Mouse (Mus musculus): ENCODE results near the gene Dgki. TPM values are rescaled to one million over a fixed set of nuclear protein-coding genes. Genes with fewer than 3 reads are reported as not detected.

Gene Dgki
- total and polyA plus RNA-seq, 3 experiments: 0.04 to 0.18 (median 0.08) TPM

DNA sequence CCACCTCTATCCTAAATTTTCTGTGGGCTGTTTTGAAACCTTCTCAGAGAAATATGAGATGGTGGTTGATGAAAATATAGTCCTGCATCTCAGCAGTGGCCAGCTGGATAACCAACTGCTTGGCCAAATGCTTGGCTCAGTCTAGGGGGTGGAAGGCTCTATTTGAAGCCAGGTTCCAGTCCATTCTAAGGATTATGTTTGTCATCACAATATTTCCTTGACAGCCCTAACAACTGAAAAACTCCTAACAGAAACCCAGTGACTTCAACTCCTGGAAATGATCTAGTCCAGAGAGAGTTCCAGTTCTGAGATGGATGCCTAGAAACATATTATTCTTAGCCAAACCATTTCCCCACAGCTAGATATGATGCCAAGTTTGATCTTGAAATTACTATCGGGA lies 454.7 kb downstream of the Dgki start:
- Histone ChIP-seq H3K9ac (ENCODE audit: low read depth, low read length) (no peak overlapping the region), H3K4me1 (ENCODE audit: control insufficient read depth, insufficient read depth, low read length) (no peaks in the 10 kb centered on the region; the same call in 1 of the 2 replicates), H3K27me3 (ENCODE audit: control insufficient read depth, insufficient read depth, low read length) (no peaks in the 10 kb centered on the region), H3K79me2 (replicated peaks; ENCODE audit: control insufficient read depth, insufficient read depth, low read length) (no peaks in the 10 kb centered on the region), H3K4me3 (no peak overlapping the region), H3K36me3 (ENCODE audit: control insufficient read depth, insufficient read depth, low read length) (no peaks in the 10 kb centered on the region), H3K27ac (no peak overlapping the region)
- TF ChIP-seq EP300 (IDR thresholded peaks at IDR 0.05; ENCODE audit: insufficient read depth, low read depth, low read length) (no peak), CTCF (IDR thresholded peaks at IDR 0.05) (no peak), POLR2A (IDR thresholded peaks at IDR 0.05; ENCODE audit: insufficient read depth, low read depth, low read length) (no peak)
- intact Hi-C loops (cut with DNase I): no loop called here
- DNase-seq: peak in 1 of 2 experiments; percentile 17
- 49% methylated on average over 1 of the region's 1 CpGs for WGBS

DNA sequence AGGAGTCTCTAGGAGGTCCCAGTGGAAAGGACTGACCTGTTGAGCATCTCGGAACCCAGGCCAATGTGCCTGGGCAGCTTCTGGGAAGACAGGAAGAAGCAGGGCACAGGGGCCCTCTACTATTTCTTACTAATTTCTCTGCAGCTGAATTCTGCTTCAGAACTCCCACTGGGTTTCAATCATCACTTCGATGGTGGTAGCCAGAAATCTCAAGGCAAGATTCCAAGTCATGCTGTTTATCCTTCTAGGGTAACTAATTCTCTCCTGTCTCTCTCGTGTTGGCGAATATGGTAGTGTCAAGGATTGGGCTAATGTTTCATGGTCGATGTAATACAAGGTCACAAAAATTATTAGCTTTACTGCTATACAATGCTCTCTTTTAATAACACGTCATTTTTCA lies 455.7 kb downstream of the Dgki start:
- no peak for DNase-seq
- H3K36me3 ChIP-seq (ENCODE audit: control insufficient read depth, insufficient read depth, low read length): no peaks in the 10 kb centered on the region
- TF ChIP-seq CTCF (IDR thresholded peaks at IDR 0.05): no peak
- no peak for TF ChIP-seq POLR2A (IDR thresholded peaks at IDR 0.05; ENCODE audit: insufficient read depth, low read depth, low read length)
- TF ChIP-seq EP300 (IDR thresholded peaks at IDR 0.05; ENCODE audit: insufficient read depth, low read depth, low read length): no peak
- WGBS: 62% methylated on average over 6 of the region's 6 CpGs
- intact Hi-C loops (cut with DNase I): no loop called here
- no peaks in the 10 kb centered on the region for H3K79me2 ChIP-seq (replicated peaks; ENCODE audit: control insufficient read depth, insufficient read depth, low read length)
- no peak overlapping the region for H3K9ac ChIP-seq (ENCODE audit: low read depth, low read length)
- no peak overlapping the region for H3K4me3 ChIP-seq
- H3K4me1 ChIP-seq (ENCODE audit: control insufficient read depth, insufficient read depth, low read length): no peaks in the 10 kb centered on the region; the same call in 1 of the 2 replicates
- no peak overlapping the region for H3K27ac ChIP-seq
- no peaks in the 10 kb centered on the region for H3K27me3 ChIP-seq (ENCODE audit: control insufficient read depth, insufficient read depth, low read length)

DNA sequence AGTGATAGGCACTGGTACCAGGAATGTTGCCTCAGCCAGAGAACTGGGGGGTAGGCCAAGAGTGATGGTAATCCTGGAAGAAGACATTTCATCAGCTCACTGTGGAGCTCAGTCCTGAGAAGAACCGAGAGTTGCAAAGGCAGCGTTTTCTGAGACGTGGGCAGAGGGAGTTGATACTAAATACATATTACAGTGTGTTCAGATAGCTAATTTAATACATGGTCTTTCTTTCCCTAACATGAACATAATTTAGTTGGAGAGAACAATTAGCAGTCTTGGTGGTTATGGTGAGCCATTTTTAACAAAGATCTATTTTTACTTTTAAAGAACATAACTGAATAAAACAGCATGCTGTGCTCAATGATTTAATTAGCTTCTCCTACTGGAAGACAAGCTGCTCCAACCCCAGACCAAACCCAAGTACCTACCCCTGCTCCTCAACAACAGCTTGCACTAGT lies 456.9 kb downstream of the Dgki start:
- intact Hi-C loops (cut with DNase I): no loop called here
- TF ChIP-seq EP300 (IDR thresholded peaks at IDR 0.05; ENCODE audit: insufficient read depth, low read depth, low read length) (no peak), POLR2A (IDR thresholded peaks at IDR 0.05; ENCODE audit: insufficient read depth, low read depth, low read length) (no peak), CTCF (IDR thresholded peaks at IDR 0.05) (no peak)
- H3K4me1 ChIP-seq (ENCODE audit: control insufficient read depth, insufficient read depth, low read length): no peaks in the 10 kb centered on the region; the same call in 1 of the 2 replicates
- WGBS: 80% methylated on average over 3 of the region's 3 CpGs
- DNase-seq: no peak
- no peak overlapping the region for H3K9ac ChIP-seq (ENCODE audit: low read depth, low read length)
- no peak overlapping the region for H3K4me3 ChIP-seq
- H3K27ac ChIP-seq: no peak overlapping the region
- no peaks in the 10 kb centered on the region for H3K79me2 ChIP-seq (replicated peaks; ENCODE audit: control insufficient read depth, insufficient read depth, low read length)
- no peaks in the 10 kb centered on the region for H3K27me3 ChIP-seq (ENCODE audit: control insufficient read depth, insufficient read depth, low read length)
- H3K36me3 ChIP-seq (ENCODE audit: control insufficient read depth, insufficient read depth, low read length): no peaks in the 10 kb centered on the region

DNA sequence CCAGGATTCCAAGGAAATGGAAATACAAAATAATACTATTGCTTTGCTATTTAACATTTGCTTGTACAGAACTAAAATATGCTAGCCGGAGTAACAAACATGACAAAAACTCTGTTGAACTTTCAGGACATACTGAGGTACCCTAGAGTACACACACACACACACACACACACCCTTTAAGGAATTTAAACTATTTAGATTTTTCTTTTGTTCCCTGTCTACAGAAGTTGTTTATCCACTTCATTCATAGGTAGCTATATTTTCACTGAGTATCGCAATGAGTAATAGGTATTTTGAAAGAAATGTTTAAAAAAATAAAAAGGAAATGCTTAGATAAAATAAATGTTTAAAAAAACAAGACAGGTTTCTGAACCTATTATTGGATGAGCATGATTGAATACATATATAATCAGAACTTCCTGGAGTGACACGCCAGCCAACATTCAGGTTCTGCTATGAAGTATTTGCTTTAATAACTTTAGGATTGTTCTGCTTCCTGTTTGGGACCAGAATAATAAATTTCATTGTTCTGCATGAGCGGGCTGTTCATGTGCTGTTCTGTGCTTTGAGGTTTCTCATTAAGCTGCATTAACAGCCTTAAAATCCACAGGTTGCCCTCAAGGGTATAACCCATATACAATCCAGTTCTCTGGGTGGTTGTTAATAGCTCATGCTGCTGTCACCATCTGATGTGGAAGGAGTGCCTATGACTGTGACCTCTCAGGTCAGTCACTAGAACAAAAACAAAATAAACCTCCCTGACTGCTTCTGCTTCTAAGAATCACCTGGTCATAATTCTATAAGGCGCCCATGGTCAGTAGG lies 457.7 kb downstream of the Dgki start:
- intact Hi-C loops (cut with DNase I): no loop called here
- TF ChIP-seq EP300 (IDR thresholded peaks at IDR 0.05; ENCODE audit: insufficient read depth, low read depth, low read length) (no peak), CTCF (IDR thresholded peaks at IDR 0.05) (no peak), POLR2A (IDR thresholded peaks at IDR 0.05; ENCODE audit: insufficient read depth, low read depth, low read length) (no peak)
- Histone ChIP-seq H3K36me3 (ENCODE audit: control insufficient read depth, insufficient read depth, low read length) (no peaks in the 10 kb centered on the region), H3K27ac (no peak overlapping the region), H3K79me2 (replicated peaks; ENCODE audit: control insufficient read depth, insufficient read depth, low read length) (no peaks in the 10 kb centered on the region), H3K9ac (ENCODE audit: low read depth, low read length) (no peak overlapping the region), H3K27me3 (ENCODE audit: control insufficient read depth, insufficient read depth, low read length) (no peaks in the 10 kb centered on the region), H3K4me1 (ENCODE audit: control insufficient read depth, insufficient read depth, low read length) (no peaks in the 10 kb centered on the region; the same call in 1 of the 2 replicates), H3K4me3 (no peak overlapping the region)
- WGBS: 75% methylated on average over 5 of the region's 5 CpGs
- no peak for DNase-seq

DNA sequence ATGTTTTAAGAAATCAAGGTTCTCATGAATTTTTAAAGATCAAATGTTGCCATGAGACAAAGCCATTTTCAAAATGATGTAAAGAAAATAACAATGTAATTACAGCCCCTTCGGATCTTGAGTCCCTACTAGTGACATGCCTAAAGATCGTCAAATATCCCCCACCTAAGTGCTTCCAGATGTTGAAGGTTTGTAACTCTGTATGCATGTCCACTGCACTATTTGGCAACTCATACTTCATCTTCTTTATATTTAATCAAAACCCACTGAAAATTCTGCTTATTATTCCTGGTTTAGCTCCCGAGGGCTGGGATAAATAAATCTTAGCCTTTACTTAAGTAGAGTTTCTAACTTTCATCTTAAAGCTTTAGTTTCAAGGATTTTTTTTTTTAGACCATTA lies 458.3 kb downstream of the Dgki start:
- no peaks in the 10 kb centered on the region for H3K79me2 ChIP-seq (replicated peaks; ENCODE audit: control insufficient read depth, insufficient read depth, low read length)

DNA sequence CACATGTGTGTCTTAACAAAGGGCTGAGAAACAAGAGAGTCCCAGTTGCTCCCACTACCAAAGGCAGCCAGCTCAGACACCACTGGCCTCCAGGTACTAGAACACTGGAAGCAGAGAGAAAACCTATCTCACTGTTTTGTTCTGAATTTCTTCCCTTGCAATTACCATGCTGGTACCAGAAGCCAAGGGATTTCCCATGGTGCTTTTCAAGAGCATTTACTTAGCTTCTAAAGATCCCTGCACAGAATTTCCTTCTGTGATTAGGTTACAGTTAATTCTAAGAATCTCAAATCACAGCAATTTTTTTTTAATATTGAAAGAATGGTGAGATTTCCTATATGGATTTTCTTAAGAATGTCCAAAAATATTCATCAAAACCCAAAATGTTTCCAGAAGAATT lies 458.8 kb downstream of the Dgki start:
- H3K27me3 ChIP-seq (ENCODE audit: control insufficient read depth, insufficient read depth, low read length): no peaks in the 10 kb centered on the region
- no peak overlapping the region for H3K4me3 ChIP-seq
- no peaks in the 10 kb centered on the region; the same call in 1 of the 2 replicates for H3K4me1 ChIP-seq (ENCODE audit: control insufficient read depth, insufficient read depth, low read length)
- no peaks in the 10 kb centered on the region for H3K79me2 ChIP-seq (replicated peaks; ENCODE audit: control insufficient read depth, insufficient read depth, low read length)
- no peak overlapping the region for H3K27ac ChIP-seq
- TF ChIP-seq EP300 (IDR thresholded peaks at IDR 0.05; ENCODE audit: insufficient read depth, low read depth, low read length) (no peak), POLR2A (IDR thresholded peaks at IDR 0.05; ENCODE audit: insufficient read depth, low read depth, low read length) (no peak), CTCF (IDR thresholded peaks at IDR 0.05) (no peak)
- no peak overlapping the region for H3K9ac ChIP-seq (ENCODE audit: low read depth, low read length)
- no peak for DNase-seq
- no peaks in the 10 kb centered on the region for H3K36me3 ChIP-seq (ENCODE audit: control insufficient read depth, insufficient read depth, low read length)
- intact Hi-C loops (cut with DNase I): no loop called here

More for the DNA sequence above, 458.3 kb downstream of the Dgki start:
- TF ChIP-seq EP300 (IDR thresholded peaks at IDR 0.05; ENCODE audit: insufficient read depth, low read depth, low read length) (no peak), POLR2A (IDR thresholded peaks at IDR 0.05; ENCODE audit: insufficient read depth, low read depth, low read length) (no peak), CTCF (IDR thresholded peaks at IDR 0.05) (no peak)
- no peaks in the 10 kb centered on the region for H3K27me3 ChIP-seq (ENCODE audit: control insufficient read depth, insufficient read depth, low read length)
- H3K4me1 ChIP-seq (ENCODE audit: control insufficient read depth, insufficient read depth, low read length): no peaks in the 10 kb centered on the region; the same call in 1 of the 2 replicates
- no peaks in the 10 kb centered on the region for H3K36me3 ChIP-seq (ENCODE audit: control insufficient read depth, insufficient read depth, low read length)
- H3K9ac ChIP-seq (ENCODE audit: low read depth, low read length): no peak overlapping the region
- DNase-seq: no peak
- H3K4me3 ChIP-seq: no peak overlapping the region
- H3K27ac ChIP-seq: no peak overlapping the region
- intact Hi-C loops (cut with DNase I): no loop called here
- WGBS: 89% methylated on average over 3 of the region's 3 CpGs
